Mouse (Mus musculus): Measurements from ENCODE around the gene Psrc1.

The Psrc1 gene

DNA sequence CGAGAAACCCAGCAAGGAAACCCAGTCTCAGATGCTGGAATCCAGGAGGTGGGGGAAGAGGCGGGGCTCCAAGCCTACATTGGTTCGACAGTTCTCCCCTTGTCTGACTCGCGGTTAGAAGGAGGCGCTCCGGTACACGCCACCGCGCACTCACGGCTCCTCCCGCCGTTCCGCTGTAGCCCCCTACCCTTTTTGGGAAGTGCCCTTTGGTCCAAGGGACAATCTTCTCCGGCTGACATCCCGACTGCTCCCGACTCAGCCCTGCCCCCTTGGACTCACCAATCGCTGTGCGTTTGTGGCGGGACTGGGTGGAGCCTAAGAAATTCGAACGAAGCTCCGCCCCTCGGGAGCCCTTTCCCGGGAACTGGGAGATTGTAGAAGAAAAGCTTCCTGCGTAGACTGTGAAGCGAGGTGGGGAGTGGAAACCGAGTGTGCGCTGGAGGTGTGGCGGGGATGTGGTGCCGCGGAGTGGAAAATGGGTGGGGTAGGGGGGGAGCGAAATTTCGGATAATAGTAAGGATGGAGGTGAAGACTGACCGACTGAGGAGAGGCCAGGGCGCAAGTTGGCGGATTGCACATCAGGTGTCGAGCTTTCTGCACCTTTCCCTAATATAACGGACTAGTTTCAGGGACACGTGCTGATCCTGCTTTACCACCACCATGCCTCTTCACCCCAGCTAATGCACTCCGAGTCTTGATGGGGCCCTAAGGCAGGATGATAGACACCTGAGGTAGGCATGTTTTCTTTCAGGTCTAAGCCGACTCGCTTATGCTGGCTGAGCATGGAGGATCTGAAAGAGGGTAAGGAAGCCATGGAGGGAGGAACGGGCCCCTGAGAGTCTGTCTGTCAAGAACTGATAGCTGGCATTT, at the start of gene Psrc1:
Gene Psrc1 (plus strand): TSS at position 355 of the 870 bp plus-strand sequence.
- DNase-seq: peak; percentile 91 to 94

- DNase-seq: no peak
Observed at GRCm38 (mm10) chr3:108336878-108337277, 46.8 kb upstream of the Psrc1 start.

DNA sequence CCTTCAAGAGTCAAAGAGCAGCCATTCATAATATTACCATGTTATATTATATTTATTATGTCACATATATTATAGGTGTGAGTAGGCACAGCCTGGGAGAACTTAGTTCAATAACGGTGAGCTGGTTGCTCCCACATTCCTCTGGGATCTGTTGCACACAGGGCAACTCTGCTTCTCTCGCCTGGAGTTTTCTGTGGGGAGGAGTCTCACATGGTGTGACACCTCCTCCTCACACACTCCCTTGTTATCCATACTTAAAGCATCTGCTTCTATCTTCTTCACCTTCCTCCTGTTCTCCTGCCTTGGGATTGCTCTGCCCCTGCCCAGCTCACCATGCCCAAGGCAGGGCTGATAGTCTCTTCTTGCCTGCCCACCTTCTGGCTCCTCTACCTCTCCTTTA, 42.6 kb upstream of the Psrc1 start:
- no peak for DNase-seq

- no peak for DNase-seq
Observed at GRCm38 (mm10) chr3:108342185-108342584, 41.5 kb upstream of the Psrc1 start.

DNA sequence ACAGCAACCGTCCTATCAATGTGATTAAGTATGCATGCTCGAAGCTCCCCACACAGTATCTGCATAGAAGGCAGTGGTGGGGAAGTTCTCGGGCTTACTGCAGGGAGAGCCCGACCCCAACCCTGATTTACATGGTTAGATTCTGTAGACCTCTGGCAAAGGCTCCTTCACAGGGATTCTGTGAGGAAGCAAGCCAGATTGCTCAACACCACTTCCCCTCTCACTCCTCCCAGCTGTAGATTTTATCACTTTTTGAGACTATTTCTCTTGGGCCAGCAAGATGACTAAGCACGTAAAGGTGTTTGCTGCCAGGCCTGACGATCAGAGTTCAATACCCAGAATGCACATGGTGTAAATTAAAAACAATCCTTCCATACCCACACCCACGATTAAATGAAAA, 37.8 kb upstream of the Psrc1 start:
- no peak for DNase-seq

- DNase-seq: no peak
Observed at GRCm38 (mm10) chr3:108348376-108348775, 35.3 kb upstream of the Psrc1 start.

GRCm38 (mm10) chr3:108355245-108355644, 28.4 kb upstream of the Psrc1 start:
- DNase-seq: no peak

- DNase-seq: no peak
Observed at GRCm38 (mm10) chr3:108357051-108357450, 26.6 kb upstream of the Psrc1 start.

DNA sequence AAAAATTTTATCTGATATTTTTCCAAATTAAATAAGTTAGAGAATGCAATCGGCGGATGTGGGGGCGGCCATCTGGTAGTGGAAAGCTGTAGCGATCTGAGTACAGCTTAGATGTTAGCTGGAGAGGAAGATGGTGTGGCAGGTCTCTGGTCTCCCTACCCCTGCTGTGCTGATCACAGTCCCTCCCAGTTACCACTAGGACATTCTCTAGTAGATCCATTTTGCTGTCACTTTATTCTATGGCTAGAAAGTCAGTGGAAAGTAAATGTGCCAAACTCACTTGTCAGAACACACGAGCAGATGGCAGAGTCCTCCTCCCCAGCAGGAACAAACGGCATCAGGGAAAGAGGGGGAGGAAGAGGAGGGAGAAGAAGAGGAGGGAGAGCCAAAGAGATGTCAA, 25.2 kb upstream of the Psrc1 start:
- DNase-seq: no peak

DNA sequence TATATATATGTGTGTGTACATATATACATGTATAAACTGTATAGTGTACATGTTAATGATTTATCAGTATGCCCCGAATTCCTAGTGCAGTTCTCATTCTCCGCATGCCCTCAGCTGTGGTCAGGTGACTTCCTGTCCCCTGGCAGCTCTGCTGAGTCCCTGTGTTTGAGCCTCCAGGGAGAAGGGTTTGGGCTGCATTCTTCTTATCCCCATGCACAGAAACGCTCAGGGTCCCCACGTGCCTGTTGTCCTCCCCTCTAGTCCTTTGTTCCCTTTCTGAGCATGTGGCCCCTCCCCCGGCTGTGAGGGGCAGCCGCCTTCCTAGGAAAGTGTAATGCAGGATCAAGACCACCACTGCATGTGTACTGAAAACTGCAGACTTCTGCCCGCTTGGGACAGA, 22.7 kb upstream of the Psrc1 start:
- DNase-seq: peak in 1 of 2 experiments; percentile 10

- no peak for DNase-seq
Observed at GRCm38 (mm10) chr3:108363626-108364025, 20.0 kb upstream of the Psrc1 start.

DNA sequence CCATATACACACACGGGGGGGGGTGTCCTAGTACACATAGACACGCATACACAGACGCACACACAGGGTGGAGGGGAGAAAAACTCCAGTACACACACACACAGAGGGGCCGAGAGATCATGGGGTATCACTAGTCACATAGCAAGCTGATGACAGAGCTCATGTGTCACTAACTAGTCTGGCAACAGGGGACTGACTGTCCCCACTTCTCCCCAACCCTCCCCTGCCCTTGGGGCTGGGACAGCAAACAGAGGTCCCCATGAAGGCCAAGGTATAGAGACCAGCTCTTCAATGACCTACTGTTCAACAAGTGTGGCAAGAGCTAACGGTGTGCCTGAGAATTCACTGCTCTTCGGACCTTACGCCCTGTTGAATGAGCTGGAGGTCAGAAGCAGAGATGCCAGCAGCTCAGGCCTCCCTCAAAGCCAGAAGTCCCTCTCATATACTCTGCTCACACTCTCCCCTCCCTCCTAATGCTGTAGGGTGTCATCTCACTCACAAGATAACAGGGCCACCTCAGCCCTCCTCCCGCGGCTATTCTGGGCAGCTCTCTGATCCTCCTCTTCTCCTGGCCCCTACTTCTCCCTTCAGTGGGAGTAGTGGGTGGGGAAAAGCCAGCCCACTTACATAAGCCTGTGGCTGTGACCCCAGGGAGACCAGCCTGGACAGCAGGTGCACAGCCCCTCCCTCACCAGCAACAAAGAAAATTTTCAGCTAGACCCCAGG, 19.2 kb upstream of the Psrc1 start, which contains the start of gene Mybphl:
Gene Mybphl (plus strand): TSS at position 642 of the 726 bp plus-strand sequence.
- no peak for DNase-seq

DNA sequence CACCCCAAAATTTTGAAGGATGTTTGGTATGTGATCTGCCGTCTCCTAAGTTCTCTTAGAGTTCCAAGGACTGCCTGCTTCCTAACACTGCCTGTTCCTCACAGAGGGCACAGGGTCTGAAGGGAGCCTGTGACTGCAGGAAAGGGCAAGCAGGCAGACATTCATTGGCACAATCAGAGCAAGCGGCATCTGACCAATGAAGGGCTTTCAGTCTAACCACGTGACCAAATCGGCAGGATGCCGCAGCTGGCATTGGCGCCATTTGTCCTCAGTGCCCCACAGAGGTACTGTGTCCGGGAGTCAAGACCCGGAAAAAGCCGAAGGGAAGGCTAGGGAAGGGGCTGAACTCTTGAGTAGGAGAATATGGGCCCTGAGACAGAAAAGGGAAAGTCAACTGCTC, 16.5 kb upstream of the Psrc1 start:
- no peak for DNase-seq

GRCm38 (mm10) chr3:108367828-108368227, 15.8 kb upstream of the Psrc1 start:
- no peak for DNase-seq

DNA sequence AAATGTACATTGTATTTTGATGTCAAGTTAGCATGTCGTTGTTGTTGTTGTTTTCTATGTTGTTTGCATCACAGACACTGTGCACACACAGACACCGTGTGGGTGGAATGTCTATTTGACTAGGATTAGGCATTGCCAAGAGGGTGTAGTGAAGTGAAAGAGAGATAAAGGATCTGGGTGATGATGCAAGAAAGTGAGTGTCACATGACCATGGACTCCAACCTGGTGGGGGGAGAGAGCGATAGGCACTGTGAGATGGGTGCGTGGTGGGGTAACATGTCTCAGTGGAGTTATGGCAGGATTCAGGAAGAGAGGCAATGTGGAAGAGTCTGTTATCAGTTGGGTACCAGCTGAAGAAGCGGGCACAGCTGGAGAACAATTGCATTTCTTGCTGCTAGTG, 14.9 kb upstream of the Psrc1 start:
- no peak for DNase-seq

DNA sequence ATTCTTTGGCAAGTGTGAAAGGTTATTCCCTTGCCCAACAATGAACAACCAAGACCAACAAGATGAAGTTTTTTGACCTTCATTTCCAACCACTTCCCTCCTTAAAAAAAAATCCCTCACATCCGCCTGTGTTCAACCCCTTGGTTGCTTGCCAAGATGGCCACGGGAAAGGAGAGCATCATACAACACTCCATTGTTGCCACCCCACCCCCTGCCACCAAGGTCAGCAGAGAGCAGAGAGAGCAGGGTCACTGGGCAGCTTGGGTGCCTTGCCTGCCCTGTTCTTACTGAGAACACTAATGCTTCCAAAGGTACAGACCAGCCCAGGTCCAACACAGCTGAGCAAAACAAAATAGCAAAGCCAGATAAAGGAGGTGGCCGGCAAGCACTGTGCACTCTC, 11.4 kb upstream of the Psrc1 start:
- DNase-seq: no peak

- no peak for DNase-seq
Observed at GRCm38 (mm10) chr3:108372691-108373090, 10.9 kb upstream of the Psrc1 start.

- peak in 1 of 2 experiments; percentile 25 for DNase-seq
Observed at GRCm38 (mm10) chr3:108378875-108379663, 4.6 kb upstream of the Psrc1 start.

GRCm38 (mm10) chr3:108380695-108381094, 2.9 kb upstream of the Psrc1 start:
- peak in 1 of 2 experiments; percentile 30 for DNase-seq

GRCm38 (mm10) chr3:108381945-108382875, 1.4 kb upstream of the Psrc1 start:
- peak in 1 of 2 experiments; percentile 27 for DNase-seq

- peak in 1 of 2 experiments; percentile 2 for DNase-seq
Observed at GRCm38 (mm10) chr3:108384425-108384824, 786 bp downstream of the Psrc1 start.

DNA sequence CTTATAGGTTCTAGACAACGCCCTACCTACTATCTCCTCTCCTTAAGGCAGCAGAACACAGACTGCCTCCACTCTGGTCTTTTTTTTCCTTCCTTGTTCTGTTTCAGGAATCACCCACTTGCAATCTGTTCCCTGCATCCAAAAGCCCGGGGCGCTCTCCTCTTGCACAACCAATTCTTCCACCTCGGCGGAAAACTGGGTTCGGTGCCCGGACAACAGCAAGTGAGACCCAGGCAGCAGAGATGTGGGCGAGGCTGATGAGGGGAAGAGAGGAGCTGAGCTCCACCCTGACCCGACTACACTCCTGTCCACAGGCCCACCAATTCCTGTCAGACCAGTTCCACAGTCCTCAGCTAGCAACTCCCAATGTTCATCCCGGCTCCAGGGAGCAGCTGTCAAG, 2.5 kb downstream of the Psrc1 start:
- no peak for DNase-seq
